Comparison of ENCODE assay signal across 18 mouse cellular contexts in genomic region chr19:41695046-41695445, GRCm38 (mm10). TPM values are rescaled to one million over a fixed set of nuclear protein-coding genes. Genes with fewer than 3 reads are reported as not detected.
DNase-seq lines count a peak whose midpoint lies in the region; ATAC-seq and TF ChIP-seq lines count a peak whose summit lies in the region.
"Had no signal": no experiment of that assay in that cellular context is flagged by ENCODE, and none has a peak within 500 bp of the region (broad histone marks: within the 10 kb centered on the region; RNA-seq: fewer than 3 reads in every experiment).

No protein-coding gene starts in this region.

- H3K4me2 ChIP-seq in hindbrain, embryonic 14.5 days (replicated peaks): no peak overlapping the region
- H3K4me2 ChIP-seq in midbrain, embryonic 14.5 days (ENCODE audit: low read length): no peak overlapping the region
- no peak overlapping the region for H3K4me2 ChIP-seq in midbrain, embryonic 16.5 days (ENCODE audit: low read length)
- H3K4me2 ChIP-seq: heart, embryonic 11.5 days; intestine, embryonic 15.5 days; liver, embryonic 11.5 days; neural tube, embryonic 12.5 days had no signal

- no peak overlapping the region for H3K4me3 ChIP-seq in hindbrain, embryonic 10.5 days
- H3K4me3 ChIP-seq in hindbrain, embryonic 14.5 days (replicated peaks; ENCODE audit: low read length): no peak overlapping the region
- H3K4me3 ChIP-seq in midbrain, embryonic 10.5 days: no peak overlapping the region
- no peak overlapping the region for H3K4me3 ChIP-seq in midbrain, embryonic 14.5 days (replicated peaks; ENCODE audit: low read depth, low read length)
- H3K4me3 ChIP-seq in cortical plate, adult 2 months (ENCODE audit: insufficient read depth, low read length): no peak overlapping the region
- H3K4me3 ChIP-seq in midbrain, embryonic 16.5 days (ENCODE audit: low read depth, low read length): no peak overlapping the region
- H3K4me3 ChIP-seq: intestine, embryonic 15.5 days; limb, embryonic 10.5 days; neural tube, embryonic 12.5 days had no signal

- no peak overlapping the region for H3K9ac ChIP-seq in hindbrain, embryonic 14.5 days
- no peak overlapping the region for H3K9ac ChIP-seq in midbrain, embryonic 14.5 days (replicated peaks; ENCODE audit: low read length)
- H3K9ac ChIP-seq in midbrain, embryonic 16.5 days (ENCODE audit: low read depth, low read length): no peak overlapping the region
- H3K9ac ChIP-seq: intestine, embryonic 15.5 days; neural tube, embryonic 12.5 days had no signal

- 62% methylated on average over 6 of the region's 6 CpGs for WGBS in hindbrain, embryonic 10.5 days
- 49% methylated on average over 6 of the region's 6 CpGs for WGBS in hindbrain, embryonic 14.5 days
- 69% methylated on average over 6 of the region's 6 CpGs for WGBS in midbrain, embryonic 10.5 days
- WGBS in midbrain, embryonic 14.5 days: 58% methylated on average over 6 of the region's 6 CpGs
- 44% methylated on average over 6 of the region's 6 CpGs for WGBS in midbrain, embryonic 16.5 days

- no peak for TF ChIP-seq POLR2A in cortical plate, adult 2 months (IDR thresholded peaks at IDR 0.05; ENCODE audit: extremely low read depth, insufficient read depth, low read length)

- TF ChIP-seq CTCF in cortical plate, adult 2 months (IDR thresholded peaks at IDR 0.05; ENCODE audit: extremely low read depth, insufficient read depth, low read length): no peak

- DNase-seq in hindbrain, embryonic 10.5 days (ENCODE audit: low spot score): no peak
- DNase-seq in hindbrain, embryonic 14.5 days (ENCODE audit: low spot score): no peak
- DNase-seq in midbrain, embryonic 10.5 days (ENCODE audit: low spot score): no peak
- no peak for DNase-seq in midbrain, embryonic 14.5 days
- DNase-seq in gastrocnemius, postnatal 25 days: no peak
- DNase-seq in kidney, postnatal 4 days: no peak
- DNase-seq: adrenal gland, postnatal 36 days; cerebellum, adult 9-11 months; gastrocnemius, postnatal 36 days; lung, adult 2 months; lung, postnatal 4 days had no signal

- 0 out of 2 replicates have a peak overlapping the region, but pooled peaks have one; percentile 6 for H3K27ac ChIP-seq in hindbrain, embryonic 10.5 days
- no peak overlapping the region for H3K27ac ChIP-seq in hindbrain, embryonic 14.5 days
- peak overlapping the region; percentile 75; the same call in 1 of the 2 replicates for H3K27ac ChIP-seq in midbrain, embryonic 10.5 days (replicated peaks)
- no peak overlapping the region; the same call in 1 of the 2 replicates for H3K27ac ChIP-seq in midbrain, embryonic 14.5 days (replicated peaks; ENCODE audit: low read depth, low read length)
- peak overlapping the region; percentile 23; the same call in 1 of the 2 replicates for H3K27ac ChIP-seq in cortical plate, adult 2 months (ENCODE audit: insufficient read depth, low read length)
- peak overlapping the region; percentile 79 for H3K27ac ChIP-seq in midbrain, embryonic 16.5 days (ENCODE audit: low read length)
- H3K27ac ChIP-seq: intestine, embryonic 15.5 days; limb, embryonic 10.5 days had no signal

- no peaks in the 10 kb centered on the region for H3K36me3 ChIP-seq in hindbrain, embryonic 10.5 days
- H3K36me3 ChIP-seq in hindbrain, embryonic 14.5 days (replicated peaks; ENCODE audit: control insufficient read depth, insufficient read depth): no peaks in the 10 kb centered on the region
- H3K36me3 ChIP-seq in midbrain, embryonic 10.5 days: no peaks in the 10 kb centered on the region
- no peaks in the 10 kb centered on the region for H3K36me3 ChIP-seq in midbrain, embryonic 14.5 days (ENCODE audit: control insufficient read depth, insufficient read depth, low read length)
- no peaks in the 10 kb centered on the region for H3K36me3 ChIP-seq in midbrain, embryonic 16.5 days (ENCODE audit: control insufficient read depth, insufficient read depth, low read length)
- H3K36me3 ChIP-seq: intestine, embryonic 15.5 days; limb, embryonic 10.5 days; neural tube, embryonic 12.5 days had no signal

- H3K27me3 ChIP-seq in hindbrain, embryonic 10.5 days (ENCODE audit: insufficient read depth, poor library complexity, severe bottlenecking): peaks cover 92% of the 10 kb centered on the region
- H3K27me3 ChIP-seq in hindbrain, embryonic 14.5 days (ENCODE audit: control insufficient read depth, insufficient read depth, low read length): no peaks in the 10 kb centered on the region; the same call in 1 of the 2 replicates
- H3K27me3 ChIP-seq in midbrain, embryonic 10.5 days (ENCODE audit: low read depth, poor library complexity, severe bottlenecking): peaks cover 85% of the 10 kb centered on the region
- no peaks in the 10 kb centered on the region; the same call in 1 of the 2 replicates for H3K27me3 ChIP-seq in midbrain, embryonic 14.5 days (ENCODE audit: control insufficient read depth, insufficient read depth, low read length)
- no peaks in the 10 kb centered on the region for H3K27me3 ChIP-seq in midbrain, embryonic 16.5 days (ENCODE audit: control insufficient read depth, insufficient read depth, low read depth, low read length)
- H3K27me3 ChIP-seq: intestine, embryonic 15.5 days had no signal

- ATAC-seq in hindbrain, embryonic 14.5 days (ENCODE audit: low FRiP score): no peak
- ATAC-seq in midbrain, embryonic 14.5 days (ENCODE audit: low FRiP score, low TSS enrichment): no peak
- peak; percentile 25; the same call in 1 of the 2 replicates for ATAC-seq in midbrain, embryonic 16.5 days
- ATAC-seq: intestine, embryonic 15.5 days had no signal

- H3K4me1 ChIP-seq in hindbrain, embryonic 10.5 days (replicated peaks): peaks cover 91% of the 10 kb centered on the region
- peaks cover 67% of the 10 kb centered on the region for H3K4me1 ChIP-seq in hindbrain, embryonic 14.5 days (replicated peaks; ENCODE audit: control insufficient read depth, insufficient read depth, low read length)
- peaks cover 87% of the 10 kb centered on the region for H3K4me1 ChIP-seq in midbrain, embryonic 10.5 days
- H3K4me1 ChIP-seq in midbrain, embryonic 14.5 days (ENCODE audit: control insufficient read depth, insufficient read depth, low read length): peaks cover 80% of the 10 kb centered on the region
- peaks cover 20% of the 10 kb centered on the region for H3K4me1 ChIP-seq in cortical plate, adult 2 months (ENCODE audit: control insufficient read depth, insufficient read depth, low read length)
- peaks cover 52% of the 10 kb centered on the region for H3K4me1 ChIP-seq in midbrain, embryonic 16.5 days (ENCODE audit: control insufficient read depth, insufficient read depth, low read length)

- H3K9me3 ChIP-seq in hindbrain, embryonic 10.5 days: no peaks in the 10 kb centered on the region
- no peaks in the 10 kb centered on the region for H3K9me3 ChIP-seq in hindbrain, embryonic 14.5 days (ENCODE audit: control insufficient read depth, low read length)
- H3K9me3 ChIP-seq in midbrain, embryonic 10.5 days (replicated peaks): no peaks in the 10 kb centered on the region
- no peaks in the 10 kb centered on the region for H3K9me3 ChIP-seq in midbrain, embryonic 14.5 days (ENCODE audit: control insufficient read depth, low read length)
- H3K9me3 ChIP-seq in midbrain, embryonic 16.5 days (replicated peaks; ENCODE audit: control insufficient read depth, low read length, poor library complexity, severe bottlenecking): no peaks in the 10 kb centered on the region
- H3K9me3 ChIP-seq: intestine, embryonic 15.5 days; limb, embryonic 10.5 days; neural tube, embryonic 12.5 days had no signal

RNA-seq across cellular contexts. Expression of gene Slit1, which starts 48.4 kb away (rescaled TPM):
- polyA plus RNA-seq in hindbrain, embryonic 10.5 days (2016; fragmentation: Nextera tagmentation; extraction: Ambion mirVana): 13.9 and 18.0 TPM in 2 replicates
- 31.7 and 36.4 TPM in 2 replicates for polyA plus RNA-seq in hindbrain, embryonic 14.5 days (2014; fragmentation: Nextera tagmentation; extraction: Ambion mirVana)
- polyA plus RNA-seq in midbrain, embryonic 10.5 days (2016; fragmentation: Nextera tagmentation; extraction: Ambion mirVana): 12.8 and 13.4 TPM in 2 replicates
- 20.6 and 27.9 TPM in 2 replicates for polyA plus RNA-seq in midbrain, embryonic 14.5 days (2014; fragmentation: Nextera tagmentation; extraction: Ambion mirVana)
- polyA plus RNA-seq in cortical plate, adult 2 months (2012; rRNA removed): 20.3 and 29.9 TPM in 2 replicates
- polyA plus RNA-seq in midbrain, embryonic 16.5 days (2015; fragmentation: Nextera tagmentation; extraction: Ambion mirVana): 18.2 and 21.4 TPM in 2 replicates
- total RNA-seq in gastrocnemius, postnatal 25 days (2021): under 1 TPM; 0.59 to 0.79 TPM

Comparison
In these comparisons a context has a peak if more than half of its experiments do, and no peak if none do; other contexts are left out.
1. H3K27ac ChIP-seq: peak in hindbrain, embryonic 10.5 days (single experiment), midbrain, embryonic 10.5 days (single experiment), cortical plate, adult 2 months (single experiment) and midbrain, embryonic 16.5 days (single experiment); none in hindbrain, embryonic 14.5 days (single experiment) and midbrain, embryonic 14.5 days (single experiment).